Mouse (Mus musculus) thymus, adult 2 months (tissue): ENCODE measurements around the gene Mlxip.

ENCODE experiments used
- CTCF ChIP-seq: fragments of 200-500 bp; IDR thresholded peaks from 2 replicates; pipeline ENCODE4 v1.5.1; 2012; ENCODE audit warnings: mild to moderate bottlenecking, control low read depth, low read length, moderate library complexity, borderline replicate concordance; ENCODE audit not compliant: control insufficient read depth, poor library complexity, insufficient read depth; ENCODE audit errors: extremely low read depth
- POLR2A ChIP-seq: fragments of 200-500 bp; IDR thresholded peaks from 2 replicates; pipeline ENCODE4 v1.6.1; 2012; ENCODE audit warnings: mild to moderate bottlenecking, low read length, control low read depth, moderate library complexity; ENCODE audit not compliant: control insufficient read depth, poor library complexity, insufficient read depth; ENCODE audit errors: extremely low read depth

DNA sequence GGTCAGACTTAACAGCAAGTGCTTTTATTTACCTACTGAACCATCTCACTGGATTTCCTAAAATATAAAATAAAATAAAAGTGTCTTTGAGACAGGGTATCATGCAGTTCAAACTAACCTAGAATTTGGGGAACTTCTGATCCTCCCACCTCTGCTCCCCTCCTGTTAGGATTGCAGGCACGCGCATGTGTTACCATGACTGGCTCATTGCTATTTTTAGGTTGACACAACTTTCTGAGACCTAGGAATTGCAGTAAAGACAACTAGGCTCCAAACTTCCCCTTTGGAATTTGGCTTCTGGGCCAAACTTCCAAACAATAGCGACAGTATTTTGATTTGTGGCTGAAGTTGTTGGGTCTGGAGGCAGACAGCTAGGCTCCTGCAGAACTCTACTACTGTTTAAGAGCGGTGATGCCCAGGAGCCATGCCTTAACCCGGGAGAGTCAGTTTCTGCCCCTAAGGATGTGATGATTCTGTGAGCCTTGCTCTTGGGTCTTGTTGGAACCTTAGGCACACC lies 754 bp upstream of the Mlxip start:
- TF ChIP-seq POLR2A (no peak), CTCF (no peak)
